Comparison of ENCODE assay signal across 17 mouse cellular contexts in the genomic region with DNA sequence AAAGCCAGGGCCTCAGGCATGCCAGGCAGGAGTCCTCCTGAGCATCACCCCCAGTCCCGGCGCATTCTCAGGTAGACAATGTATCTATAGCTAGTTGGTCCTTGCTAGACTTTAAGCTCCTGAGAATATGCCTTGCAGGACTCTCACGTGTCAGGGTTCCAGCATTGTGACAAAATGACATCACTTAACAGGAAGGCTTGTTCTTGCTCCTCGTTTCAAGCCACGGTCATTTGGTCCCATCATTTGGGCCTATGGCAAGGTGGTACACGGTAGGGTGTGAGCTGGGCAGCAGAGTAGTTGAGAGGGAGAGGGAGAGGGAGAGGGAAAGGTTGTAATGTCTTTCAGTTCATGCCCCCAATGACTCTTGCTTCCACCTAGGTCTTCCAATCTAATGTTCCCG. TPM values are rescaled to one million over a fixed set of nuclear protein-coding genes. Genes with fewer than 3 reads are reported as not detected.
"Had no signal": no experiment of that assay in that cellular context is flagged by ENCODE, and none has a peak within 500 bp of the region (broad histone marks: within the 10 kb centered on the region; RNA-seq: fewer than 3 reads in every experiment).

No protein-coding gene starts in this region.

- DNase-seq: liver, postnatal 0 days; lung, adult 2 months; lung, postnatal 14 days; lung, postnatal 36 days; midbrain, embryonic 14.5 days; right cerebral cortex, postnatal 14 days; thymus, adult 18-20 months; thymus, postnatal 14 days; thymus, postnatal 36 days had no signal

- H3K9me3 ChIP-seq: lung, embryonic 15.5 days; megakaryocyte, embryonic 14.5 days; midbrain, embryonic 12.5 days; neural tube, embryonic 12.5 days had no signal

- H3K4me2 ChIP-seq: lung, embryonic 15.5 days; midbrain, embryonic 12.5 days; neural tube, embryonic 12.5 days had no signal

- H3K4me3 ChIP-seq: lung, embryonic 15.5 days; megakaryocyte, embryonic 14.5 days; midbrain, embryonic 12.5 days; neural tube, embryonic 12.5 days had no signal

- H3K27ac ChIP-seq: lung, embryonic 15.5 days; macrophage; midbrain, embryonic 12.5 days; neural tube, embryonic 12.5 days had no signal

- H3K9ac ChIP-seq: liver, postnatal 0 days; lung, embryonic 15.5 days; midbrain, embryonic 12.5 days; neural tube, embryonic 12.5 days had no signal

- ATAC-seq: liver, postnatal 0 days; lung, postnatal 0 days had no signal

- H3K36me3 ChIP-seq: lung, embryonic 15.5 days; midbrain, embryonic 12.5 days; neural tube, embryonic 12.5 days had no signal

RNA-seq across cellular contexts. Expression of a gene that starts 39.8 kb away (rescaled TPM):
- total RNA-seq: midbrain, postnatal 0 days had no signal
- polyA plus RNA-seq: midbrain, embryonic 14.5 days; neural tube, embryonic 14.5 days had no signal
